Mouse (Mus musculus) forebrain, embryonic 11.5 days (tissue): ENCODE data around the gene Slc25a28. TPM values are rescaled to one million over a fixed set of nuclear protein-coding genes. Genes with fewer than 3 reads are reported as not detected.

Experiments
- ATAC-seq: fragments of 200-750 bp; cut with Nextera tagmentation; replicated peaks from 2 replicates; pipeline ENCODE4 v1.8.0; 2017; ENCODE audit warnings: moderate TSS enrichment; ENCODE audit not compliant: low FRiP score
- DNase-seq: peaks from one replicate; pipeline ENCODE4 v3.0.0-alpha.2; 2017; ENCODE audit warnings: low spot score
- H3K27ac ChIP-seq: fragments of 300-500 bp; sonication (generic); 2 replicates; pipeline ENCODE4 v1.5.1; 2014; ENCODE audit warnings: low read depth, low read length
- H3K27me3 ChIP-seq: fragments of 300-500 bp; sonication (generic); 2 replicates; pipeline ENCODE4 v1.6.1; 2014; ENCODE audit warnings: mild to moderate bottlenecking, low read length, mixed read lengths; ENCODE audit not compliant: control insufficient read depth, insufficient read depth
- H3K36me3 ChIP-seq: fragments of 300-500 bp; sonication (generic); 2 replicates; pipeline ENCODE4 v1.6.1; 2014; ENCODE audit warnings: mild to moderate bottlenecking, low read length, moderate library complexity, mixed read lengths; ENCODE audit not compliant: control insufficient read depth, insufficient read depth
- H3K4me1 ChIP-seq: fragments of 300-500 bp; sonication (generic); replicated peaks from 2 replicates; pipeline ENCODE4 v1.6.1; 2014; ENCODE audit warnings: low read length, mixed read lengths; ENCODE audit not compliant: control insufficient read depth, insufficient read depth
- H3K4me2 ChIP-seq: fragments of 300-500 bp; sonication (generic); 2 replicates; pipeline ENCODE4 v1.6.1; 2014; ENCODE audit warnings: low read depth, mild to moderate bottlenecking, low read length, moderate library complexity, mixed read lengths; ENCODE audit not compliant: severe bottlenecking
- H3K4me3 ChIP-seq: fragments of 300-500 bp; sonication (generic); 2 replicates; pipeline ENCODE4 v1.5.1; 2014; ENCODE audit warnings: low read depth, low read length
- H3K9ac ChIP-seq: fragments of 300-500 bp; sonication (generic); 2 replicates; pipeline ENCODE4 v1.6.1; 2014; ENCODE audit warnings: low read length
- H3K9me3 ChIP-seq: fragments of 300-500 bp; sonication (generic); 2 replicates; pipeline ENCODE4 v1.6.1; 2016; ENCODE audit warnings: low read length, mixed read lengths; ENCODE audit not compliant: control insufficient read depth
- WGBS: fragments of 180-500 bp; shearing (Covaris S2); extraction: QIAGEN DNeasy Blood & Tissue Kit; methylation state at CpG from one replicate; pipeline ENCODE4 v1.1.7; 2014; 5-methylcytosine and 5-hydroxymethylcytosine counted together
- polyA plus RNA-seq: library from polyadenylated mRNA; unstranded; fragments of >200 nt; fragmentation: Nextera tagmentation; extraction: Ambion mirVana; gene quantifications from 2 replicates; pipeline ENCODE4 v1.2.1, GENCODE M21; 2014

Gene Slc25a28
- polyA plus RNA-seq, 1 experiment from 2014 or later, result 12.6 TPM

- DNase-seq, result no peak
- Histone ChIP-seq H3K27ac (no peak overlapping the region), H3K9me3 (no peaks in the 10 kb centered on the region), H3K4me2 (no peak overlapping the region), H3K27me3 (no peaks in the 10 kb centered on the region), H3K4me3 (no peak overlapping the region), H3K4me1 (no peaks in the 10 kb centered on the region), H3K36me3 (no peaks in the 10 kb centered on the region; the same call in 1 of the 2 replicates), H3K9ac (no peak overlapping the region)
- no peak for ATAC-seq
- 93% methylated on average over 7 of the region's 7 CpGs for WGBS
Observed at GRCm38 (mm10) chr19:43708206-43708605, 33.5 kb upstream of the Slc25a28 start.

GRCm38 (mm10) chr19:43704787-43705497 lies 30.3 kb upstream of the Slc25a28 start:
- Histone ChIP-seq H3K9ac (no peak overlapping the region), H3K36me3 (no peaks in the 10 kb centered on the region; the same call in 1 of the 2 replicates), H3K4me2 (no peak overlapping the region), H3K9me3 (no peaks in the 10 kb centered on the region), H3K4me1 (no peaks in the 10 kb centered on the region), H3K4me3 (no peak overlapping the region), H3K27me3 (no peaks in the 10 kb centered on the region), H3K27ac (no peak overlapping the region)
- ATAC-seq (no peak), DNase-seq (no peak)
- WGBS, result 92% methylated on average over 17 of the region's 17 CpGs

- Histone ChIP-seq H3K27ac (no peak overlapping the region), H3K4me3 (no peak overlapping the region), H3K4me2 (no peak overlapping the region), H3K36me3 (no peaks in the 10 kb centered on the region; the same call in 1 of the 2 replicates), H3K4me1 (no peaks in the 10 kb centered on the region), H3K9ac (no peak overlapping the region), H3K9me3 (no peaks in the 10 kb centered on the region), H3K27me3 (no peaks in the 10 kb centered on the region)
- 93% methylated on average over 11 of the region's 11 CpGs for WGBS
- DNase-seq (no peak), ATAC-seq (no peak)
Observed at GRCm38 (mm10) chr19:43704211-43704610, 29.5 kb upstream of the Slc25a28 start.

GRCm38 (mm10) chr19:43699763-43700155 lies 25.1 kb upstream of the Slc25a28 start:
- H3K4me2 ChIP-seq, result no peak overlapping the region
- WGBS, result 87% methylated on average over 6 of the region's 6 CpGs
- no peak overlapping the region for H3K27ac ChIP-seq
- DNase-seq (no peak), ATAC-seq (no peak)
- no peaks in the 10 kb centered on the region for H3K36me3 ChIP-seq
- no peaks in the 10 kb centered on the region for H3K27me3 ChIP-seq
- H3K4me3 ChIP-seq, result no peak overlapping the region
- no peaks in the 10 kb centered on the region for H3K9me3 ChIP-seq
- H3K9ac ChIP-seq, result no peak overlapping the region
- no peaks in the 10 kb centered on the region for H3K4me1 ChIP-seq

- Histone ChIP-seq H3K36me3 (no peaks in the 10 kb centered on the region), H3K9ac (no peak overlapping the region), H3K9me3 (no peaks in the 10 kb centered on the region), H3K27ac (no peak overlapping the region), H3K27me3 (no peaks in the 10 kb centered on the region), H3K4me3 (no peak overlapping the region), H3K4me2 (no peak overlapping the region), H3K4me1 (no peaks in the 10 kb centered on the region)
- no peak for DNase-seq
- ATAC-seq, result no peak
- WGBS, result 80% methylated on average over 11 of the region's 11 CpGs
Observed at GRCm38 (mm10) chr19:43699021-43699762, 24.5 kb upstream of the Slc25a28 start.

GRCm38 (mm10) chr19:43697666-43698370 lies 23.1 kb upstream of the Slc25a28 start:
- WGBS, result 93% methylated on average over 5 of the region's 5 CpGs
- H3K4me2 ChIP-seq, result no peak overlapping the region
- no peaks in the 10 kb centered on the region for H3K9me3 ChIP-seq
- no peak overlapping the region for H3K4me3 ChIP-seq
- H3K27ac ChIP-seq, result no peak overlapping the region
- H3K9ac ChIP-seq, result no peak overlapping the region
- DNase-seq, result no peak
- no peaks in the 10 kb centered on the region for H3K27me3 ChIP-seq
- no peaks in the 10 kb centered on the region for H3K36me3 ChIP-seq
- no peaks in the 10 kb centered on the region for H3K4me1 ChIP-seq
- no peak for ATAC-seq

GRCm38 (mm10) chr19:43695514-43695964 lies 20.9 kb upstream of the Slc25a28 start:
- Histone ChIP-seq H3K9ac (no peak overlapping the region), H3K4me1 (no peaks in the 10 kb centered on the region), H3K36me3 (no peaks in the 10 kb centered on the region), H3K4me3 (no peak overlapping the region), H3K4me2 (no peak overlapping the region), H3K27me3 (no peaks in the 10 kb centered on the region), H3K9me3 (no peaks in the 10 kb centered on the region), H3K27ac (no peak overlapping the region)
- 51% methylated on average over 10 of the region's 10 CpGs for WGBS
- no peak for ATAC-seq
- DNase-seq, result no peak

GRCm38 (mm10) chr19:43692815-43693214 lies 18.1 kb upstream of the Slc25a28 start:
- Histone ChIP-seq H3K9me3 (no peaks in the 10 kb centered on the region), H3K4me2 (no peak overlapping the region), H3K36me3 (no peaks in the 10 kb centered on the region), H3K9ac (no peak overlapping the region), H3K27ac (no peak overlapping the region), H3K4me3 (no peak overlapping the region), H3K27me3 (no peaks in the 10 kb centered on the region), H3K4me1 (no peaks in the 10 kb centered on the region)
- no peak for DNase-seq
- ATAC-seq, result no peak
- 56% methylated on average over 14 of the region's 14 CpGs for WGBS
